Comparison of ENCODE assay signal across 9 mouse cellular contexts in the genomic region with DNA sequence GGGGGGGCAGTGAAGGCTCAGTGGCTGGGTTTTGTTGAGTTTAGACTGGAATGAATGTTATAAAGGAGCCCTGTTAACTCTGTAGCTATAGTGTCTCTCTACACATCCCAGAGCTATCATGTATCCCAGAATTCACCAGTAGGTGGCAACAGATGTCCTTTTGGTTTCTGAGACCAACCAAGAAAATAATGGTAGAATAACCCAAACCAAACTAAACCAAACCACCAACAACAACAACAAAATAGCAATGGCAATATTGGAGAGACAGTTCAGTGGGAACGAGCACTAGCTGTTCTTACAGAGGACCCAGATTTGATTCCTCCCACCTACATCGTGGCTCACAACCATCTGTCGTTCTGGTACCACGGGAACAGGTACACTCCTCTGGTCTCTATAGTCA. TPM values are rescaled to one million over a fixed set of nuclear protein-coding genes. Genes with fewer than 3 reads are reported as not detected.
DNase-seq lines count a peak whose midpoint lies in the region; ATAC-seq lines count a peak whose summit lies in the region.
"Had no signal": no experiment of that assay in that cellular context is flagged by ENCODE, and none has a peak within 500 bp of the region (broad histone marks: within the 10 kb centered on the region; RNA-seq: fewer than 3 reads in every experiment).

No protein-coding gene starts in this region.

- H3K27me3 ChIP-seq in midbrain, embryonic 14.5 days (ENCODE audit: control insufficient read depth, insufficient read depth, low read length) = no peaks in the 10 kb centered on the region
- no peaks in the 10 kb centered on the region for H3K27me3 ChIP-seq in midbrain, embryonic 15.5 days (replicated peaks)
- H3K27me3 ChIP-seq in splenic B cell, adult 2 months (ENCODE audit: control insufficient read depth, insufficient read depth, low read length, poor library complexity, severe bottlenecking) = no peaks in the 10 kb centered on the region
- H3K27me3 ChIP-seq: neural tube, embryonic 13.5 days had no signal

- H3K4me3 ChIP-seq in midbrain, embryonic 14.5 days (replicated peaks; ENCODE audit: low read depth, low read length) = no peak overlapping the region
- H3K4me3 ChIP-seq in midbrain, embryonic 15.5 days = no peak overlapping the region
- H3K4me3 ChIP-seq: neural tube, embryonic 13.5 days had no signal

- H3K4me2 ChIP-seq in midbrain, embryonic 14.5 days (ENCODE audit: low read length) = no peak overlapping the region
- no peak overlapping the region for H3K4me2 ChIP-seq in midbrain, embryonic 15.5 days
- H3K4me2 ChIP-seq: neural tube, embryonic 13.5 days had no signal

- H3K36me3 ChIP-seq in midbrain, embryonic 14.5 days (ENCODE audit: control insufficient read depth, insufficient read depth, low read length) = peaks cover 61% of the 10 kb centered on the region
- peaks cover 12% of the 10 kb centered on the region; the same call in 1 of the 2 replicates for H3K36me3 ChIP-seq in midbrain, embryonic 15.5 days (replicated peaks)
- peaks cover 10% of the 10 kb centered on the region for H3K36me3 ChIP-seq in splenic B cell, adult 2 months (ENCODE audit: control insufficient read depth, insufficient read depth, low read length, poor library complexity, severe bottlenecking)

- no peak for ATAC-seq in midbrain, embryonic 14.5 days (ENCODE audit: low FRiP score, low TSS enrichment)
- no peak for ATAC-seq in midbrain, embryonic 15.5 days (replicated peaks)

- 98% methylated on average over 4 of the region's 4 CpGs for WGBS in midbrain, embryonic 14.5 days
- 94% methylated on average over 4 of the region's 4 CpGs for WGBS in midbrain, embryonic 15.5 days

- no peak overlapping the region for H3K27ac ChIP-seq in midbrain, embryonic 14.5 days (replicated peaks; ENCODE audit: low read depth, low read length)
- no peak overlapping the region for H3K27ac ChIP-seq in midbrain, embryonic 15.5 days
- H3K27ac ChIP-seq: neural tube, embryonic 13.5 days had no signal

- intact Hi-C loops in heart, postnatal 10 days (cut with DNase I) = no loop called here
- intact Hi-C loops in heart, postnatal 25 days (cut with DNase I) = no loop called here

- DNase-seq in heart, postnatal 10 days = peak; percentile 37 to 45
- DNase-seq in heart, postnatal 25 days (ENCODE audit: low spot score) = no peak
- DNase-seq in midbrain, embryonic 14.5 days = peak; percentile 78
- peak; percentile 79 for DNase-seq in cerebellum, adult 9-10 months
- DNase-seq in splenic B cell, adult 2 months (ENCODE audit: low read depth, low spot score) = peak; percentile 45
- no peak for DNase-seq in ovary, postnatal 10 days (ENCODE audit: low spot score)
- no peak for DNase-seq in Muller cell, postnatal 12 days (ENCODE audit: inconsistent ontology term)

- no peaks in the 10 kb centered on the region for H3K9me3 ChIP-seq in midbrain, embryonic 14.5 days (ENCODE audit: control insufficient read depth, low read length)
- no peaks in the 10 kb centered on the region for H3K9me3 ChIP-seq in midbrain, embryonic 15.5 days
- H3K9me3 ChIP-seq: neural tube, embryonic 13.5 days had no signal

- H3K4me1 ChIP-seq in midbrain, embryonic 14.5 days (ENCODE audit: control insufficient read depth, insufficient read depth, low read length) = no peaks in the 10 kb centered on the region
- H3K4me1 ChIP-seq in midbrain, embryonic 15.5 days = no peaks in the 10 kb centered on the region
- H3K4me1 ChIP-seq: neural tube, embryonic 13.5 days had no signal

- H3K9ac ChIP-seq in midbrain, embryonic 14.5 days (replicated peaks; ENCODE audit: low read length) = no peak overlapping the region
- H3K9ac ChIP-seq in midbrain, embryonic 15.5 days = no peak overlapping the region
- H3K9ac ChIP-seq: neural tube, embryonic 13.5 days had no signal

RNA-seq across cellular contexts. Expression of gene Stac3, which starts 22.4 kb away (rescaled TPM):
- total RNA-seq in heart, postnatal 10 days (2021) = 1 to 10 TPM; 1.1 to 1.7 TPM
- under 1 TPM; 0.22 to 0.70 TPM for total RNA-seq in heart, postnatal 25 days (2021)
- 0.32 and 1.0 TPM in 2 replicates for polyA plus RNA-seq in midbrain, embryonic 14.5 days (2014; fragmentation: Nextera tagmentation; extraction: Ambion mirVana)
- polyA plus RNA-seq in midbrain, embryonic 15.5 days (2015; fragmentation: Nextera tagmentation; extraction: Ambion mirVana) = 1.4 and 2.4 TPM in 2 replicates

RNA-seq across cellular contexts. Expression of gene Ndufa4l2, which starts 35.6 kb away (rescaled TPM):
- total RNA-seq in heart, postnatal 10 days (2021) = 10 to 100 TPM; 44.5 to 54.0 TPM
- total RNA-seq in heart, postnatal 25 days (2021) = 10 to 100 TPM; 22.6 to 33.1 TPM
- 14.2 and 18.6 TPM in 2 replicates for polyA plus RNA-seq in midbrain, embryonic 14.5 days (2014; fragmentation: Nextera tagmentation; extraction: Ambion mirVana)
- 22.1 and 23.1 TPM in 2 replicates for polyA plus RNA-seq in midbrain, embryonic 15.5 days (2015; fragmentation: Nextera tagmentation; extraction: Ambion mirVana)

RNA-seq across cellular contexts. Expression of gene Shmt2, which starts 43.1 kb away (rescaled TPM):
- total RNA-seq in heart, postnatal 10 days (2021) = 10 to 100 TPM; 41.3 to 41.7 TPM
- total RNA-seq in heart, postnatal 25 days (2021) = 10 to 100 TPM; 44.3 TPM
- polyA plus RNA-seq in midbrain, embryonic 14.5 days (2014; fragmentation: Nextera tagmentation; extraction: Ambion mirVana) = 48.9 and 50.7 TPM in 2 replicates
- 49.4 and 50.7 TPM in 2 replicates for polyA plus RNA-seq in midbrain, embryonic 15.5 days (2015; fragmentation: Nextera tagmentation; extraction: Ambion mirVana)

RNA-seq across cellular contexts. Expression of gene Nxph4, which starts 55.2 kb away (rescaled TPM):
- 1 to 10 TPM; 1.3 to 1.8 TPM for total RNA-seq in heart, postnatal 10 days (2021)
- under 1 TPM; 0.31 to 0.34 TPM for total RNA-seq in heart, postnatal 25 days (2021)
- polyA plus RNA-seq in midbrain, embryonic 14.5 days (2014; fragmentation: Nextera tagmentation; extraction: Ambion mirVana) = 106 and 134 TPM in 2 replicates
- polyA plus RNA-seq in midbrain, embryonic 15.5 days (2015; fragmentation: Nextera tagmentation; extraction: Ambion mirVana) = 93.7 and 114 TPM in 2 replicates

Comparison
In these comparisons a context has a peak if more than half of its experiments do, and no peak if none do; other contexts are left out.
1. DNase-seq: peak in heart, postnatal 10 days (2 of 2), midbrain, embryonic 14.5 days (single experiment), cerebellum, adult 9-10 months (single experiment) and splenic B cell, adult 2 months (single experiment); none in heart, postnatal 25 days (single experiment), ovary, postnatal 10 days (single experiment) and Muller cell, postnatal 12 days (single experiment).